Mouse (Mus musculus): ENCODE results near the gene Sp7. TPM values are rescaled to one million over a fixed set of nuclear protein-coding genes. Genes with fewer than 3 reads are reported as not detected.

Sp7 gene
- polyA plus RNA-seq, 1 experiment from 2014 or later: 0.52 TPM

DNA sequence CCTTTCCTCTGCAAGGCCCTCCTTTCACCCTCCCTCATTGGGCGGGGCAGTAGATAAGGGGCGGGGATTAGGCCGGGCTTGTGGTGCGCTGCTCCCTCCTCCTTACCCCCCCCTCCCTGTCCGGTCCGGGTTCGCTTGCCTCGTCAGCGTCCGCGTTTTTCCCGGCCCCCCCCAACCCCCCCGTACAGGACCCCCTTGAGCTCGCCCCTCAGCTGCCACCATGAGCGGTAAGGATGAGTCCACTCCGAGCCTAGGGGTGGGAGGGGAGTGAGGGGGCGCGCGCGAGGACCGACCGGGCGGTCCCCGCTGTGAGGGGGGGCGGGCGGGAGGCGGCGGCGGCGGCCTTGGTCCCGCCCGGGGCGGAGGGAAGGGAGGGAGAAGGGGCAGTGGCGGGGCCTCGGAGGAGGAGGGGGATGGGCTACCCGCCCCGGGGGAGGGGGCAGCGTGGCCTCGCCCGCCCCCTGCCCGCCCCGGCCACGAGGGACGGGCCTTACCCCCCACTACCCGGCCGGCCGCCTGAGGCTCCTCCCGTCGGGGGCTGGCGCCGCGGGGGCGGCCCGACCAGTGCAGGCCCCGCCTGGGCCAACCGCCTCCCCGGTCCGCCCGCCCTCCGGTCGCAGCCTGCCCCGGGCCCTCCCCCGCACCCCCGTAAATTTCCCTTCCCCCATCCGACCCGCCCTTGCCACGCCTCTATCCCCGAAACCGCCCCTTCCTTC lies 39.4 kb upstream of the Sp7 start:
- ATAC-seq (replicated peaks; ENCODE audit: insufficient number of reproducible peaks, low FRiP score, low TSS enrichment): peak; percentile 95
- H3K4me3 ChIP-seq (ENCODE audit: low read depth, low read length): peak overlapping the region; percentile 77
- peak overlapping the region; percentile 58 for H3K4me2 ChIP-seq
- H3K9ac ChIP-seq (ENCODE audit: low read depth, low read length): peak overlapping the region; percentile 93
- H3K4me1 ChIP-seq (ENCODE audit: control insufficient read depth, insufficient read depth, low read length): peaks cover 11% of the 10 kb centered on the region; the same call in 1 of the 2 replicates
- peak overlapping the region; percentile 99 for H3K27ac ChIP-seq (ENCODE audit: low read depth, low read length)
- H3K9me3 ChIP-seq (replicated peaks; ENCODE audit: control insufficient read depth, low read length): no peaks in the 10 kb centered on the region
- 1% methylated on average over 22 of the region's 69 CpGs for WGBS (ENCODE audit: insufficient replicate concordance)
- no peaks in the 10 kb centered on the region for H3K27me3 ChIP-seq (ENCODE audit: control insufficient read depth, insufficient read depth, low read length)
- H3K36me3 ChIP-seq (ENCODE audit: control insufficient read depth, insufficient read depth, low read length): peaks cover 32% of the 10 kb centered on the region

DNA sequence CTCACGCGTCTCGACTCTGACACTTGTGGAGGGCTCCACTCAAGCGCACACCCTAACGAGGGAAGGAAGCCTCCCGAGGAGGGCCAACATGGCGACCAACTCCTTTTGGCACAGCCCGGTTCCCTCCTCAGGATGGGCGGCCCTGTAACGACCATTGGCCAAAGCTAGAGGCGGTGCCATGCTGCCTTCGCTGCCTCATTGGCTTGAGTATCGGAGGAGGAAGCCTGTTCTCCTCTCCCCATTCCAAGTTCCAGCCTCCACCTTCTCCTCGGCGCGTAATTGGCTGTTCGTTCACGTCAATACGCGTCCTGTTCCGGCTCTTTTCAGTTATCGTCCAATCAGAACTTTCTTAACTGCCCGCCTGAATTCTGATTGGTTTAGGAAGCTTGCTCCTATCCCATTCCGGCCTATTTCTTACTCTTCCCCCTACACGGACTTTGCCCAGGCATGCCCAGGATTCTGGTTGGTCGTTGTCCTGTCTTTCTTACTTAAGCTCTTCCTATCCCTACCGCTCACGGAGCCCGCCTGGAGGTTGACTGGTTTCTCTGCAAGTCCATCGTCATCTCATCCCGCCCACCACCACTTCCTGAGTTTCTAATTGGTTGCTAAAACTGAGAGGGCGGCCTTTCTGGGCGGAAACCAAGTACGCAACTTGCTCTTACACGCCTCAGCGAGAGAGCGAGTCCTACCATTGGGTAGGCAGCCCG lies 38.7 kb upstream of the Sp7 start, which contains the start of gene Sp1:
Sp1 (plus strand) TSS at position 655 of the 707 bp plus-strand sequence.
- no peaks in the 10 kb centered on the region for H3K9me3 ChIP-seq (replicated peaks; ENCODE audit: control insufficient read depth, low read length)
- H3K4me3 ChIP-seq (ENCODE audit: low read depth, low read length): peak within 1 kb of the TSS; percentile 77
- H3K27me3 ChIP-seq (ENCODE audit: control insufficient read depth, insufficient read depth, low read length): no peaks in the 10 kb centered on the region
- under 1% methylated on average over 37 of the region's 38 CpGs for WGBS (ENCODE audit: insufficient replicate concordance)
- peaks cover 29% of the 10 kb centered on the region for H3K36me3 ChIP-seq (ENCODE audit: control insufficient read depth, insufficient read depth, low read length)
- H3K4me1 ChIP-seq (ENCODE audit: control insufficient read depth, insufficient read depth, low read length): peaks cover 10% of the 10 kb centered on the region; the same call in 1 of the 2 replicates
- H3K27ac ChIP-seq (ENCODE audit: low read depth, low read length): peak within 1 kb of the TSS; percentile 99
- ATAC-seq (replicated peaks; ENCODE audit: insufficient number of reproducible peaks, low FRiP score, low TSS enrichment): peak; percentile 94
- H3K9ac ChIP-seq (ENCODE audit: low read depth, low read length): peak within 1 kb of the TSS; percentile 93
- H3K4me2 ChIP-seq: peak within 1 kb of the TSS; percentile 67

- Histone ChIP-seq H3K27ac (ENCODE audit: low read depth, low read length) (peak overlapping the region; percentile 99), H3K36me3 (ENCODE audit: control insufficient read depth, insufficient read depth, low read length) (peaks cover 21% of the 10 kb centered on the region), H3K4me3 (ENCODE audit: low read depth, low read length) (peak overlapping the region; percentile 47), H3K4me1 (ENCODE audit: control insufficient read depth, insufficient read depth, low read length) (0 out of 2 replicates have a peak, but pooled peaks cover 7% of the 10 kb centered on the region), H3K9ac (ENCODE audit: low read depth, low read length) (peak overlapping the region; percentile 80), H3K27me3 (ENCODE audit: control insufficient read depth, insufficient read depth, low read length) (no peaks in the 10 kb centered on the region), H3K9me3 (replicated peaks; ENCODE audit: control insufficient read depth, low read length) (no peaks in the 10 kb centered on the region), H3K4me2 (peak overlapping the region; percentile 67)
- 16% methylated on average over 34 of the region's 34 CpGs for WGBS (ENCODE audit: insufficient replicate concordance)
- ATAC-seq (replicated peaks; ENCODE audit: insufficient number of reproducible peaks, low FRiP score, low TSS enrichment): peak; percentile 3
Observed at GRCm38 (mm10) chr15:102404608-102405488, 37.9 kb upstream of the Sp7 start.

GRCm38 (mm10) chr15:102402210-102402609 lies 35.2 kb upstream of the Sp7 start:
- peaks cover 7% of the 10 kb centered on the region for H3K4me1 ChIP-seq (ENCODE audit: control insufficient read depth, insufficient read depth, low read length)
- WGBS (ENCODE audit: insufficient replicate concordance): 97% methylated on average over 3 of the region's 3 CpGs
- no peak for ATAC-seq (replicated peaks; ENCODE audit: insufficient number of reproducible peaks, low FRiP score, low TSS enrichment)
- H3K27ac ChIP-seq (ENCODE audit: low read depth, low read length): no peak overlapping the region
- no peak overlapping the region for H3K9ac ChIP-seq (ENCODE audit: low read depth, low read length)
- no peak overlapping the region for H3K4me3 ChIP-seq (ENCODE audit: low read depth, low read length)
- H3K4me2 ChIP-seq: no peak overlapping the region
- no peaks in the 10 kb centered on the region for H3K9me3 ChIP-seq (replicated peaks; ENCODE audit: control insufficient read depth, low read length)
- no peaks in the 10 kb centered on the region for H3K27me3 ChIP-seq (ENCODE audit: control insufficient read depth, insufficient read depth, low read length)
- no peaks in the 10 kb centered on the region for H3K36me3 ChIP-seq (ENCODE audit: control insufficient read depth, insufficient read depth, low read length)

DNA sequence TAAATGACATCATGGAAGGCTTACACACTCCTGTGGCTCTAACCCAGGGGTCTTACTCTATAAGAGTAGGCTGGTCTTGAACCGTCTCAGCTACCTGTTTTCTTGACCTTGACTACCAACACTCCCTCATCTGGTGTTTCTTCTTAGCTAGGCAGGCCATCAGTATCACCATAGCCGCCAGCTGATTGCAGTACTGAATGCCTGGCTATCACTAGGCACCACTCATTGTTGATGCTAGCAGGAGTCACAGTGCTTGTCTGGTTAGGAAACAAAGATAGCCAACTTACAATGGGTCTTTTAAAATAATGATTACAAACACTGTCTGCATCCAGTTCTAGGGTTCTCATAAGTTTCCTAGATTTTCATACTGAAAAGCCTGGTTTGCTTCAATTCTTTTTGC lies 34.3 kb upstream of the Sp7 start:
- peaks cover 7% of the 10 kb centered on the region for H3K4me1 ChIP-seq (ENCODE audit: control insufficient read depth, insufficient read depth, low read length)
- no peak for ATAC-seq (replicated peaks; ENCODE audit: insufficient number of reproducible peaks, low FRiP score, low TSS enrichment)
- no peak overlapping the region for H3K9ac ChIP-seq (ENCODE audit: low read depth, low read length)
- no peaks in the 10 kb centered on the region for H3K27me3 ChIP-seq (ENCODE audit: control insufficient read depth, insufficient read depth, low read length)
- peak overlapping the region; percentile 1; the same call in 1 of the 2 replicates for H3K27ac ChIP-seq (ENCODE audit: low read depth, low read length)
- 44% methylated on average over 2 of the region's 2 CpGs for WGBS (ENCODE audit: insufficient replicate concordance)
- H3K4me2 ChIP-seq: no peak overlapping the region
- no peaks in the 10 kb centered on the region for H3K9me3 ChIP-seq (replicated peaks; ENCODE audit: control insufficient read depth, low read length)
- no peaks in the 10 kb centered on the region for H3K36me3 ChIP-seq (ENCODE audit: control insufficient read depth, insufficient read depth, low read length)
- H3K4me3 ChIP-seq (ENCODE audit: low read depth, low read length): no peak overlapping the region

- Histone ChIP-seq H3K4me1 (ENCODE audit: control insufficient read depth, insufficient read depth, low read length) (peaks cover 7% of the 10 kb centered on the region), H3K4me2 (no peak overlapping the region; the same call in 1 of the 2 replicates), H3K4me3 (ENCODE audit: low read depth, low read length) (no peak overlapping the region), H3K9ac (ENCODE audit: low read depth, low read length) (no peak overlapping the region), H3K27me3 (ENCODE audit: control insufficient read depth, insufficient read depth, low read length) (no peaks in the 10 kb centered on the region), H3K9me3 (replicated peaks; ENCODE audit: control insufficient read depth, low read length) (no peaks in the 10 kb centered on the region), H3K27ac (ENCODE audit: low read depth, low read length) (peak overlapping the region; percentile 1; the same call in 1 of the 2 replicates), H3K36me3 (ENCODE audit: control insufficient read depth, insufficient read depth, low read length) (no peaks in the 10 kb centered on the region)
- WGBS (ENCODE audit: insufficient replicate concordance): 74% methylated on average over 10 of the region's 10 CpGs
- ATAC-seq (replicated peaks; ENCODE audit: insufficient number of reproducible peaks, low FRiP score, low TSS enrichment): no peak
Observed at GRCm38 (mm10) chr15:102400476-102401045, 33.6 kb upstream of the Sp7 start.

GRCm38 (mm10) chr15:102399229-102400221 lies 32.5 kb upstream of the Sp7 start:
- H3K4me2 ChIP-seq: peak overlapping the region; percentile 75
- H3K9ac ChIP-seq (ENCODE audit: low read depth, low read length): peak overlapping the region; percentile 79
- H3K36me3 ChIP-seq (ENCODE audit: control insufficient read depth, insufficient read depth, low read length): no peaks in the 10 kb centered on the region
- peak overlapping the region; percentile 93 for H3K27ac ChIP-seq (ENCODE audit: low read depth, low read length)
- 3% methylated on average over 34 of the region's 34 CpGs for WGBS (ENCODE audit: insufficient replicate concordance)
- ATAC-seq (replicated peaks; ENCODE audit: insufficient number of reproducible peaks, low FRiP score, low TSS enrichment): peak; percentile 86
- H3K4me1 ChIP-seq (ENCODE audit: control insufficient read depth, insufficient read depth, low read length): peaks cover 14% of the 10 kb centered on the region
- no peaks in the 10 kb centered on the region for H3K9me3 ChIP-seq (replicated peaks; ENCODE audit: control insufficient read depth, low read length)
- H3K4me3 ChIP-seq (ENCODE audit: low read depth, low read length): peak overlapping the region; percentile 55
- no peaks in the 10 kb centered on the region for H3K27me3 ChIP-seq (ENCODE audit: control insufficient read depth, insufficient read depth, low read length)
